Mouse (Mus musculus): ENCODE measurements around the gene Gbp5. TPM values are rescaled to one million over a fixed set of nuclear protein-coding genes. Genes with fewer than 3 reads are reported as not detected.
A peak's percentile ranks its signal among the peaks of the same experiment; 100 is the strongest.

The Gbp5 gene
- 0.08 and 0.11 TPM in 2 replicates for polyA plus RNA-seq (2016; fragmentation: Nextera tagmentation; extraction: Ambion mirVana)

DNA sequence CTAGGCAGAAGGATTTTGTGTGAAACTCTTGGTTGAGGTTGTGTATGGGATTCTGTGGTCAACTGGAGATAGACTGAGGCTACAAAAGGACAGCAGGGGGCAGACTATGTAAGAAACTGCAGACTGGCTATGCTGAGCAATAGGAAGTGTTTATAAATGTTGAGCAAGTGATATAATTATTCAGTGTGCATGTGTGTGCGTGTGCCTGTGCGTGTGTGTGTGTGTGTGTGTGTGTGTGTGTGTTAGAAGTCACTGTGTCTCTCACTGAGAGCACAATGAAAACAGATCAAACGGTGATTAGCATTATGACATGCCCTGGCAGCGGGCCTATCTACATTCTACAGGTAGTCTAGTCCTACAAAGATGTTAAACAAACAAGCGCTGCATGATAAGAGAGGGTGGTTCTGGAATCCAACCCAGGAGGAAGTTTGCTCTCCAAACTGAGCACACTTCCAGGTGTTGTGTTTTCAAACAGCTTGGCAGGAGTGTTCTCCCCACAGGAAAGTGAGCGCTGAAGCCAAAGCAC, at the start of gene Gbp5:
Gene Gbp5, plus strand, starts transcription at position 443 of the 526 bp plus-strand sequence.
- Histone ChIP-seq H3K4me1 (peaks cover 6% of the 10 kb centered on the region; the same call in 1 of the 2 replicates), H3K9me3 (no peaks in the 10 kb centered on the region), H3K4me2 (replicated peaks) (no peak within 1 kb of the TSS), H3K9ac (no peak within 1 kb of the TSS), H3K27me3 (no peaks in the 10 kb centered on the region), H3K4me3 (no peak within 1 kb of the TSS), H3K27ac (no peak within 1 kb of the TSS), H3K36me3 (no peaks in the 10 kb centered on the region)
- WGBS: 74% methylated on average over 6 of the region's 6 CpGs
- ATAC-seq (ENCODE audit: insufficient number of reproducible peaks, insufficient read depth, low FRiP score, low TSS enrichment): no peak

DNA sequence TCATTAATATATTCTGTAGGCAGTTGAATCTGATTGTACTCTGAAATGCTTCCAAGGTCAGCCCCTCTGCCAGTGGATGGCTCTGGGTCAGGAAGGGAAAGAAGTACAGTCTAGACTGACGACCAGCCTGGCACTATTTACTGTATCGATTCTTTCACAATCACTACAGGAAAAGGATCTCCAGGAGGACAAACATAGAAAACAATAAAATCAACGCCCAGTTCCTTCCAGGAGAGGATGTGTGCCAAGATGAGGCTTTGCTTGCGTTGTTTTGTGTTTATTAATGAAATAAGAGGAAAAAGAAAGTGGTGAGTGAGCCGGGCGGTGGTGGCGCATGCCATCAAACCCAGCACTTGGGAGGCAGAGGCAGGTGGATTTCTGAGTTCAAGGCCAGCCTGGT, 39.6 kb upstream of the Gbp5 start:
- H3K36me3 ChIP-seq: no peaks in the 10 kb centered on the region
- H3K27ac ChIP-seq: no peak overlapping the region
- no peak overlapping the region for H3K9ac ChIP-seq
- no peaks in the 10 kb centered on the region for H3K27me3 ChIP-seq
- H3K4me1 ChIP-seq: no peaks in the 10 kb centered on the region
- H3K4me2 ChIP-seq (replicated peaks): no peak overlapping the region
- 84% methylated on average over 7 of the region's 7 CpGs for WGBS
- ATAC-seq (ENCODE audit: insufficient number of reproducible peaks, insufficient read depth, low FRiP score, low TSS enrichment): no peak
- no peak overlapping the region for H3K4me3 ChIP-seq
- no peaks in the 10 kb centered on the region for H3K9me3 ChIP-seq

- Histone ChIP-seq H3K9ac (no peak overlapping the region), H3K9me3 (no peaks in the 10 kb centered on the region), H3K4me2 (replicated peaks) (no peak overlapping the region), H3K36me3 (no peaks in the 10 kb centered on the region), H3K4me1 (no peaks in the 10 kb centered on the region), H3K27ac (no peak overlapping the region), H3K4me3 (no peak overlapping the region), H3K27me3 (no peaks in the 10 kb centered on the region)
- 78% methylated on average over 7 of the region's 7 CpGs for WGBS
- ATAC-seq (ENCODE audit: insufficient number of reproducible peaks, insufficient read depth, low FRiP score, low TSS enrichment): no peak
Measured at GRCm38 (mm10) chr3:142459241-142459640, 34.5 kb upstream of the Gbp5 start.

GRCm38 (mm10) chr3:142462764-142463751, 30.7 kb upstream of the Gbp5 start:
- no peaks in the 10 kb centered on the region for H3K36me3 ChIP-seq
- no peaks in the 10 kb centered on the region for H3K4me1 ChIP-seq
- 92% methylated on average over 25 of the region's 25 CpGs for WGBS
- H3K27me3 ChIP-seq: no peaks in the 10 kb centered on the region
- H3K4me3 ChIP-seq: no peak overlapping the region
- H3K9ac ChIP-seq: no peak overlapping the region
- H3K4me2 ChIP-seq (replicated peaks): no peak overlapping the region
- no peak overlapping the region for H3K27ac ChIP-seq
- no peaks in the 10 kb centered on the region for H3K9me3 ChIP-seq
- ATAC-seq (ENCODE audit: insufficient number of reproducible peaks, insufficient read depth, low FRiP score, low TSS enrichment): no peak

GRCm38 (mm10) chr3:142474349-142474983, 19.3 kb upstream of the Gbp5 start:
- no peak for ATAC-seq (ENCODE audit: insufficient number of reproducible peaks, insufficient read depth, low FRiP score, low TSS enrichment)
- no peak overlapping the region for H3K27ac ChIP-seq
- WGBS: 21% methylated on average over 11 of the region's 11 CpGs
- no peaks in the 10 kb centered on the region for H3K4me1 ChIP-seq
- H3K36me3 ChIP-seq: no peaks in the 10 kb centered on the region
- H3K9ac ChIP-seq: no peak overlapping the region
- no peaks in the 10 kb centered on the region for H3K27me3 ChIP-seq
- H3K4me2 ChIP-seq (replicated peaks): peak overlapping the region; percentile 28; the same call in 1 of the 2 replicates
- no peak overlapping the region for H3K4me3 ChIP-seq
- no peaks in the 10 kb centered on the region for H3K9me3 ChIP-seq

GRCm38 (mm10) chr3:142475913-142476312, 17.9 kb upstream of the Gbp5 start:
- Histone ChIP-seq H3K27me3 (no peaks in the 10 kb centered on the region), H3K9ac (no peak overlapping the region), H3K4me1 (no peaks in the 10 kb centered on the region), H3K4me2 (replicated peaks) (no peak overlapping the region), H3K36me3 (no peaks in the 10 kb centered on the region), H3K9me3 (no peaks in the 10 kb centered on the region), H3K4me3 (no peak overlapping the region), H3K27ac (no peak overlapping the region)
- no peak for ATAC-seq (ENCODE audit: insufficient number of reproducible peaks, insufficient read depth, low FRiP score, low TSS enrichment)
- WGBS: 21% methylated on average over 4 of the region's 4 CpGs

- Histone ChIP-seq H3K9ac (no peak overlapping the region), H3K4me1 (no peaks in the 10 kb centered on the region), H3K27me3 (no peaks in the 10 kb centered on the region), H3K9me3 (no peaks in the 10 kb centered on the region), H3K4me2 (replicated peaks) (no peak overlapping the region), H3K4me3 (no peak overlapping the region), H3K36me3 (no peaks in the 10 kb centered on the region), H3K27ac (no peak overlapping the region)
- no peak for ATAC-seq (ENCODE audit: insufficient number of reproducible peaks, insufficient read depth, low FRiP score, low TSS enrichment)
- WGBS: 74% methylated on average over 5 of the region's 5 CpGs
Measured at GRCm38 (mm10) chr3:142477866-142478265, 15.9 kb upstream of the Gbp5 start.

- no peaks in the 10 kb centered on the region for H3K4me1 ChIP-seq
- WGBS: 88% methylated on average over 1 of the region's 1 CpGs
- ATAC-seq (ENCODE audit: insufficient number of reproducible peaks, insufficient read depth, low FRiP score, low TSS enrichment): no peak
Measured at GRCm38 (mm10) chr3:142478360-142478759, 15.4 kb upstream of the Gbp5 start.

DNA sequence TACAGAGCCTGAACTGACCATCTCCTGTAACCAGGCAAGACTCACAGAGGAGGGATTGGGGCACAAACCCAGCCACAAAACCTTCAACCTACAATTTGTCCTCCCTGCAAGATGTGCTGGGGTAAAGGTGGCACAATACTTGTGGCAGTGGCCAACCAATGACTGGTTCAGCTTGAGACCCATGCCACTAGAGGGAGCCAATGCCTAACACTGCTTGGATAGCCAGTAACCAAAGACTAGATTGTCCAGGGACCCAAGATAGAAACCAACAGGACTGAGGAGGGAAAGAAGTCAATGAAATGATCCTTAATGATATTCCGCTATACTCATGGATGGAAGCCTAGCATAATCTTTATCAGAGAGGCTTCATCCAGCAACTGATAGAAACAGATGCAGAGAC, 3.3 kb upstream of the Gbp5 start:
- Histone ChIP-seq H3K9me3 (no peaks in the 10 kb centered on the region), H3K27ac (no peak overlapping the region), H3K4me3 (no peak overlapping the region), H3K4me1 (no peaks in the 10 kb centered on the region), H3K36me3 (no peaks in the 10 kb centered on the region), H3K27me3 (no peaks in the 10 kb centered on the region), H3K4me2 (replicated peaks) (no peak overlapping the region), H3K9ac (no peak overlapping the region)
- ATAC-seq (ENCODE audit: insufficient number of reproducible peaks, insufficient read depth, low FRiP score, low TSS enrichment): no peak
- WGBS: 83% methylated on average over 1 of the region's 1 CpGs

More at GRCm38 (mm10) chr3:142478360-142478759, 15.4 kb upstream of the Gbp5 start:
- Histone ChIP-seq H3K27ac (no peak overlapping the region), H3K9me3 (no peaks in the 10 kb centered on the region), H3K36me3 (no peaks in the 10 kb centered on the region), H3K27me3 (no peaks in the 10 kb centered on the region), H3K4me2 (replicated peaks) (no peak overlapping the region), H3K9ac (no peak overlapping the region), H3K4me3 (no peak overlapping the region)

DNA sequence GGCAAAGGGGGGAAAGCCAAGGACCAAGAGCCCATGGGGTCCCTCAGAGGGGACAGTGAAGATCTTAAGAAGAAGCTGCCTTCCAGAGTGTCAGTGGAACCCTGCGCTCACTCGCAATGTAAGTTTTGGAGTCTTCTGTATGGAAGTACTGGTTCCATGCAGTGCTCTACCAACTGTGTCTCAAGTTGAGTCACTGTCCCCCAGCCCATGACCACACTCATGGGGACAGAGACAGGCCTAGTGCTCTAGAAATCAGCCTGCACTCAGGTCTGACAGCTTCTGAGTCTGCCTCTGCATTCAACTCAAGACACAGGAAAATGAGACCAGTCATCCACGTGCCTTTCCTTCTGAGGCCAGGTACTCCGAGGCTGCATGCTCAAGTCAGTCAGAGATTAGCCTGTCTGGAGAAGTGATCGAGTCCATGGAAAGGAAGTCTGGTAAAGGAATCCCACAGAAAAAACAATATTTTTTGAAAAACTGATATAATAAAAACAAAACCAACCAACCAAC, 1.4 kb downstream of the Gbp5 start:
- Histone ChIP-seq H3K27me3 (no peaks in the 10 kb centered on the region), H3K9me3 (no peaks in the 10 kb centered on the region), H3K27ac (no peak overlapping the region), H3K4me3 (no peak overlapping the region), H3K9ac (no peak overlapping the region), H3K36me3 (no peaks in the 10 kb centered on the region), H3K4me1 (peaks cover 6% of the 10 kb centered on the region; the same call in 1 of the 2 replicates), H3K4me2 (replicated peaks) (no peak overlapping the region)
- WGBS: 94% methylated on average over 5 of the region's 5 CpGs
- no peak for ATAC-seq (ENCODE audit: insufficient number of reproducible peaks, insufficient read depth, low FRiP score, low TSS enrichment)

GRCm38 (mm10) chr3:142496113-142497101, 2.6 kb downstream of the Gbp5 start:
- Histone ChIP-seq H3K27me3 (no peaks in the 10 kb centered on the region), H3K36me3 (no peaks in the 10 kb centered on the region), H3K9me3 (no peaks in the 10 kb centered on the region), H3K27ac (no peak overlapping the region), H3K4me1 (peaks cover 6% of the 10 kb centered on the region; the same call in 1 of the 2 replicates), H3K4me2 (replicated peaks) (no peak overlapping the region), H3K4me3 (no peak overlapping the region), H3K9ac (no peak overlapping the region)
- no peak for ATAC-seq (ENCODE audit: insufficient number of reproducible peaks, insufficient read depth, low FRiP score, low TSS enrichment)
- WGBS: 68% methylated on average over 14 of the region's 14 CpGs

Measured in embryonic facial prominence, embryonic 12.5 days (tissue).